Mouse (Mus musculus) kidney, postnatal 14 days (tissue): ENCODE measurements around the gene Aldh2.
"Not testable (repeated sequence)": the region's sequence is repeated elsewhere in the genome, so short reads cannot be mapped to it uniquely, and the experiment has no call there.

Experiments
- DNase-seq: peaks from one replicate; pipeline ENCODE4 v3.0.0; 2022; ENCODE audit warnings: mixed read lengths

Aldh2 gene

GRCm38 (mm10) chr5:121593451-121594401, at the start of gene Aldh2:
Gene Aldh2 (minus strand): TSS chr5:121593824.
- peak; percentile 93 for DNase-seq

DNA sequence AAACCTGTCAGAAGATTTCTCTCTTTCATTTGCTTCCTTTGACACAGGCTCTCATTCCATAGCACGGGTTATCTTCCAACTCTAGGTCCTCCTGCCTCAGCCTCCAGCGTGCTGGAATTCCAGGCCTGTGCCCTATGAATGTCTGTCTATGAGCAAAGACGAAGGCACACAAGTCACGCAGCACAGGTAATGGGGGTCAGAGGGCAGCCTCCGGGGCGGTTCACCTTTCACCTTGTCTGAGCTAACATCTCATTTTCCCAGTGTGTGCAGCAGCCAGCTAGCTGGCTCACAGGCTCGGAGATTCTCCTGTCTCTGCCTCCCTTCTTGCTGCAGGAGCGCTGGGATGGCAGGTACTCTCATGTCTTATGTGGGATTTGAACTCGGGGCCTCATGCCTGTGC, 46.0 kb upstream of the Aldh2 start:
- no peak for DNase-seq

DNA sequence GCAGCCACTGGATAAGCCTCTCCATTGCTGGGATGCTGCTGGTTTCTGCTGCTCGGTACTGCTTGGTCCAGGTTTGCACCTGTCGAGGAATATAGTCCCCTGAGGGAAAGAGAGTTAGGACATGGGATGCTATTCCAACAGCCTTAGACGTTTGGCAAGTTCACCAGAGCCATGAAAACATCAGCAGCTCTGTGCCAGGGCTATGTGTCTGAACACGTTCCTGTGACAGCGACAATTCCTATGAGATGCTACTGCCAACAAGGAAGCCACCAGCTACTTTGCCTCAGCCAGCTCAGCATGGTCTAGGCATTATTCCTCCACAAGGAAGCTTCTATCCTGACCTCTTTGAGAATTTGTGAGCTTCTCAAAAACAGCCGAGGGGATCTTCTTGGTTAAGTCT, 43.7 kb upstream of the Aldh2 start:
- no peak for DNase-seq

DNA sequence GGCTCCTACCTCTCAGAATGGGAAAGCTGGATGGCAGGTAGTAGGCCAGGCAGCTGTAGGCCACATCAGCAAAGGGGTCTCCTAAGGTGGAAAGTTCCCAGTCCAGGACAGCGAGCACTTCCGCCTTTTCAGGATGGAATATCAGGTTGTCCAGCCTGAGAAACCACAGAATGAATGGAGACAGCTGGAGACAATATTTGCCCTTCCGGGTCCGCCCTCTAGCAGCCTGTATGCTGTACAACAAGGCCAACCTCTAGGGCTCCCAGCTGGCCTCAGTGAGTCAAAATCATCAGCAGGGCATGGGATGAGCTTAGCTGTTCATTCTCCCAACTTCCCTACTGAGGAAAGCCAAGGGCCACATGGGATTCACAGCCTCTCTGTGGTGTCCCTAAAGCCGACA, 41.0 kb upstream of the Aldh2 start:
- DNase-seq, result no peak

DNA sequence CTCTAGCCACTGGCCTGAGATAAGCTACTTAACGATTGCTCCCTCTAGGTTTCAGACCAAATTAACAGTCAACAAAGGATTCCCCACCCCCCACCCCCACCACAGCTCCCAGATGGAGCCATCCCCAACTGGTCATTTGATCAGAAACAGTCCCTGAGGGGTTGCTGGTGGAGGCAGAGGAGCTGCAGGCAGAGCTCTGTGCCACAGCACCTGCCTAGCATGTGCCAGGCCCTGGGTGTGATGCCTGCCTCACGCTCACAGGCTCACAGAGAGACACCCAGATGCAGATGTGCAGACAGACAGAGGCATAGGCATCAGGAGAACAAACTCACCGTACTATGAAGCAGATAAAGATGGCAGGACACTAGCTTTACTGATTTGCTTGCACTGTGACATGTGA, 39.2 kb upstream of the Aldh2 start:
- no peak for DNase-seq

GRCm38 (mm10) chr5:121631106-121631647, 37.6 kb upstream of the Aldh2 start:
- peak; percentile 19 for DNase-seq

DNA sequence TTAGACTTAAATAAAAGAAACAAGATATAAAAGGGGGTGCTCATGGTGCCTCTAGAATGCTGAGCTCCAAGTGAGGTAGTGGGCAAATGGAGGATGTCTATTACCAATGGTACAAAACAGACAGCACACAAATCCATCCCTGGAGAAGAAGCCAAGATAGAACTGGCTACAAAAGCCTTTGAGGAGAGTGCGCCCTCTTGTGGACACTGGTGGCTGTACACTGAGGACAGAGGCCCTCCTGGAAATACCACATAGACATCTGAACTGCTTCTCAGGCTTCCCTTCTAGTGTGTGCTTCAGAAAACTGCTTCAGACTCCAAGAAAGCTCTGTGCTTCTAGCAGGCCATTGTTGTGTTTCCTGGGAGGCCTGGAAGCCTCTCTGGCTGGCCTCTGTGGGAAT, 34.2 kb upstream of the Aldh2 start:
- peak; percentile 77 for DNase-seq

- DNase-seq, result no peak
Measured at GRCm38 (mm10) chr5:121623241-121623640, 29.6 kb upstream of the Aldh2 start.

- DNase-seq, result no peak
Measured at GRCm38 (mm10) chr5:121621102-121621501, 27.5 kb upstream of the Aldh2 start.

DNA sequence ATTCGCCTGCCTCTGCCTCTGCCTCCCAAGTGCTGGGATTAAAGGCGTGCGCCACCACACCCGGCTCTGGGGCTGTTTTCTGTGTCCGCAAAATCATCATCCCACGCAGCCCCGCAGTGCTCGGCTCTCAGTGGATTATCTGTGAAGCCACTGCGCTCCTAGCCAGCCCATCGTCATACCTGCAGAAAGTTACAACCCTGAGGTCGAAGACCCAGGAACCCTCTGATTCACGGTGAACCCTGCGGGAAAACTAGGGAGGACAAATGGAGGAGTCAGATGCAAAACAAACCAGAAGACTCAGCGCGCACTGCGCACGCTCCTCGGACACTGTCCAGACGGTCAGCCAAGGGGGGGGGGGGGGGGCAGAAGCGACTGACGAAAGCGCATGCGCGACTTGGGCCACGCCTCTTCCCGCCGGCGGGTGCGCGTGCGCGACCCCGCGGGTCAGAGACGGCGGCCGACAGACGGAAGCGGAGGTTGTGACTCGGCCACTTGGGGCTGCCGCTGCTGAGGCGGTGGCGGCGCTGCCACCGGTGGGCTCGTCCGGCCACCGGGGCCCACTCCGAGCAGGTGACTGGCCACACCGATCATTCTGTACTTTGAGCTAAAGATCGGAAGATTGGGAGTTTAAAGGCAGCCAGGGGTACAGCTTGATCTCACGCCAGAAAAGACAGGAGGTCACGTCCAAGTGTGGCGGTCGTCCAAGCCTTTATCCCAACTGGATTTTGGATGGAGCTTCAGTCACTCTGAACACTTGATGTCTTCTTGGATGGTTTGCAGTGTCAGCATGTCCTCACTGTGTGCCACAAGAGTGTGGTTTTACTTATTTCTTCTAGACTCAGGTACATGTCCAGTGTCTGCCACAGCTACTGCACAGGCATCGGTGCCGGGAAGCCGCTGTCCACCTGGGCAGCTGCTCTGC, 25.2 kb upstream of the Aldh2 start, which contains the start of gene Acad12:
Acad12 (minus strand) TSS at position 347 of the 922 bp plus-strand sequence.
- DNase-seq, result peak; percentile 92

DNA sequence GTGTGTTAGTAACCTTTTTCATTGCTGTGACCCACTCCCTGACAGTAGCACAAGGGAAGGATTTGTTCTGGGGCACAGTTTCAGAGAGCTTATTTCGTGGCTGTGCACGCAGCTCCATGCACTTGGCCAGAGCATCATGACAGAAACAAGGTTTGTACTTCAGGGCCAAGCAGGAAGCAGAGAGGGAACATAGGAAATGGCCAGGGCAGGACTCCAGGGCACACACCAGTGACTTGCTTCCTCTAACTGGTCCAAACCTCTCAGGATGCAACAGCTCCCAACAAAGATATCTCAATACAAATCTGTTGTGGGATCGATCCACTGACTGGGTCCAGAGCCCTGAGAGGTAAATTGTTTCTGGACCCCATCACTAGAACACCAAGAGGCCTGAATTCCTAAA, 21.3 kb upstream of the Aldh2 start:
- not testable (repeated sequence) for DNase-seq

GRCm38 (mm10) chr5:121612036-121612435, 18.4 kb upstream of the Aldh2 start:
- no peak for DNase-seq

GRCm38 (mm10) chr5:121609556-121610135, 16.0 kb upstream of the Aldh2 start:
- DNase-seq, result not testable (repeated sequence)

DNA sequence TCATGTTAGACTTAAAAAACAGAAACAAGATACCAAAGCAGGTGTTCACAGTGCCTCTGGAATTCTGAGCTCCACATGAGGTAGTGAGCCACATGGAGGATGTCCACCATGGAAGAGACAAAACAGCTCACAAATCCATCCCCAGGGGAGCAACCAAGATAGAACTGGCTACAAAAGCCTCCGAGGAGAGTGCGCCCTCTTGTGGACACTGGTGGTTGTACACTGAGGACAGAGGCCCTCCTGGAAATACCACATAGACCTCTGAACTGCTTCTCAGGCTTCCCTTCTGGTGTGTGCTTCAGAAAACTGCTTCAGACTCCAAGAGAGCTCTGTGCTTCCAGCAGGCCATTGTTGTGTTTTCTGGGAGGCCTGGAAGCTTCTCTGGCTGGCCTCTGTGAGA, 12.5 kb upstream of the Aldh2 start:
- peak; percentile 82 for DNase-seq

- peak; percentile 48 for DNase-seq
Measured at GRCm38 (mm10) chr5:121603815-121604214, 10.2 kb upstream of the Aldh2 start.

GRCm38 (mm10) chr5:121601547-121602299, 8.1 kb upstream of the Aldh2 start:
- DNase-seq, result peak; percentile 93

- DNase-seq, result peak; percentile 56
Measured at GRCm38 (mm10) chr5:121598871-121599610, 5.4 kb upstream of the Aldh2 start.

GRCm38 (mm10) chr5:121597991-121598537, 4.4 kb upstream of the Aldh2 start:
- DNase-seq, result no peak

- no peak for DNase-seq
Measured at GRCm38 (mm10) chr5:121597332-121597731, 3.7 kb upstream of the Aldh2 start.

DNA sequence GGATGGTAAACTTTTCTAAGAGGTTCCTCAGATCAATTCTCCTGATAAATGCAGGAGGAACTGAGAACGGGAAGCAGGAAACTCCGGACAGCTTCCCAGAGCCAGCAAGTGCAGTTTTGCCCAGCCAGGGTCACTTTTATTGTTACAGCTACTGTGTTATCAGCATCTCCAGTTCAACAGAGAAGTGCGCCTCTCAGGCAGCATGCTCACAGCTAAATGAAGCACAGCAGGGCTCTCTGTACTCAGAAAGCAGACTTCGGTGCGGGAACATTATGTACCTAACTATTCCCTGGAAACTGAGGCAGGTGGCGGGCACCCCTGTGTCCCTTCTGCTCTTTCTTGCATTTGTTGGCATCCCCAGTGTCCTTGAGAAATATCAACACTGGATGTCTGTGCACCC, 2.6 kb upstream of the Aldh2 start:
- DNase-seq, result no peak

DNA sequence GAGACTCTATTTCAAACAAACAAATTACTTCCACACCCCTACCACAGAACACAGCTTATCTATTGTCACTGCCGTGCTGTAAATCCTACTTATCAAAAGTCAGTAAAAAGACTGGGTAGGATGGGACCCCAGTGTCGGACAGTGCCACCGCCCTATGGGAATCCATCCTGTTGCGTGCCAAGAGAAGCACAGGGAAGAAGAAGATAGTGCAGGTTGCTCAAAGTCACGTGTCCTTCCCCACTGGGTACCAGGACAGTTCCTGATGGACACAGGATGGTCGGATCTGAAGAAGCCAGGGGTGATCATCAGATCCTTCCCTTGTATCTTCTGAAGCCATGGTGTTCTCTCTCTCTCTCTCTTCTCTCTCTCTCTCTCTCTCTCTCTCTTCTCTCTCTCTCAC, 2.1 kb upstream of the Aldh2 start:
- DNase-seq, result no peak
